Mouse (Mus musculus) stomach, embryonic 14.5 days (tissue): ENCODE results near the gene Sec62. TPM values are rescaled to one million over a fixed set of nuclear protein-coding genes. Genes with fewer than 3 reads are reported as not detected.
"Not testable (repeated sequence)": the region's sequence is repeated elsewhere in the genome, so short reads cannot be mapped to it uniquely, and the experiment has no call there.

Source experiments
- ATAC-seq: fragments of 200-750 bp; cut with Nextera tagmentation; 2 replicates; pipeline ENCODE4 v1.8.0; 2017; ENCODE audit warnings: low read depth, moderate TSS enrichment; ENCODE audit not compliant: insufficient number of reproducible peaks, insufficient read depth, low FRiP score
- H3K27ac ChIP-seq: fragments of 300-500 bp; sonication (generic); 2 replicates; pipeline ENCODE4 v1.5.1; 2014; ENCODE audit warnings: mild to moderate bottlenecking, low read length, moderate library complexity, mixed read lengths
- H3K27me3 ChIP-seq: fragments of 300-500 bp; sonication (generic); 2 replicates; pipeline ENCODE4 v1.6.1; 2014; ENCODE audit warnings: low read length, control low read depth, mixed read lengths; ENCODE audit not compliant: control insufficient read depth, insufficient read depth
- H3K36me3 ChIP-seq: fragments of 300-500 bp; sonication (generic); 2 replicates; pipeline ENCODE4 v1.6.1; 2014; ENCODE audit warnings: mild to moderate bottlenecking, control low read depth, low read length, moderate library complexity, mixed read lengths; ENCODE audit not compliant: control insufficient read depth, insufficient read depth
- H3K4me1 ChIP-seq: fragments of 300-500 bp; sonication (generic); 2 replicates; pipeline ENCODE4 v1.6.1; 2014; ENCODE audit warnings: low read length, control low read depth, mixed read lengths; ENCODE audit not compliant: control insufficient read depth, insufficient read depth
- H3K4me2 ChIP-seq: fragments of 300-500 bp; sonication (generic); replicated peaks from 2 replicates; pipeline ENCODE4 v1.6.1; 2014; ENCODE audit warnings: low read depth, low read length, control low read depth
- H3K4me3 ChIP-seq: fragments of 300-500 bp; sonication (generic); 2 replicates; pipeline ENCODE4 v1.5.1; 2014; ENCODE audit warnings: low read depth, low read length, control low read depth
- H3K9ac ChIP-seq: fragments of 300-500 bp; sonication (generic); replicated peaks from 2 replicates; pipeline ENCODE4 v1.6.1; 2014; ENCODE audit warnings: low read depth, mild to moderate bottlenecking, control low read depth, low read length, moderate library complexity, mixed read lengths
- H3K9me3 ChIP-seq: fragments of 300-500 bp; sonication (generic); 2 replicates; pipeline ENCODE4 v1.6.1; 2016; ENCODE audit warnings: low read depth, low read length, control low read depth; ENCODE audit not compliant: control insufficient read depth
- WGBS: fragments of 180-500 bp; shearing (Covaris S2); extraction: QIAGEN DNeasy Blood & Tissue Kit; methylation state at CpG from one replicate; pipeline ENCODE4 v1.1.7; 2014; 5-methylcytosine and 5-hydroxymethylcytosine counted together
- polyA plus RNA-seq: library from polyadenylated mRNA; unstranded; fragments of >200 nt; fragmentation: Nextera tagmentation; extraction: Ambion mirVana; gene quantifications from 2 replicates; pipeline ENCODE4 v1.2.1, GENCODE M21; 2014

Sec62 gene
- polyA plus RNA-seq, 1 experiment from 2014 or later, result 101 TPM

GRCm38 (mm10) chr3:30851422-30851821 lies 58.7 kb downstream of the Sec62 start:
- ATAC-seq, result no peak
- Histone ChIP-seq H3K36me3 (no peaks in the 10 kb centered on the region), H3K9ac (no peak overlapping the region), H3K27me3 (no peaks in the 10 kb centered on the region), H3K27ac (no peak overlapping the region), H3K4me3 (no peak overlapping the region), H3K9me3 (no peaks in the 10 kb centered on the region), H3K4me2 (no peak overlapping the region), H3K4me1 (no peaks in the 10 kb centered on the region; the same call in 1 of the 2 replicates)
- WGBS, result 77% methylated on average over 6 of the region's 6 CpGs

GRCm38 (mm10) chr3:30853596-30853995 lies 60.9 kb downstream of the Sec62 start:
- ATAC-seq, result no peak

GRCm38 (mm10) chr3:30855604-30856458 lies 63.2 kb downstream of the Sec62 start, which contains the start of gene Gpr160:
TSS of gene Gpr160 (plus strand) at chr3:30855950.
- peak within 1 kb of the TSS; percentile 33; the same call in 1 of the 2 replicates for H3K9ac ChIP-seq
- H3K27me3 ChIP-seq, result no peaks in the 10 kb centered on the region
- no peaks in the 10 kb centered on the region for H3K9me3 ChIP-seq
- no peaks in the 10 kb centered on the region; the same call in 1 of the 2 replicates for H3K4me1 ChIP-seq
- peak within 1 kb of the TSS; percentile 58 for H3K4me3 ChIP-seq
- no peak within 1 kb of the TSS for H3K27ac ChIP-seq
- peak; percentile 90 for ATAC-seq
- WGBS, result under 1% methylated on average over 74 of the region's 75 CpGs
- no peaks in the 10 kb centered on the region for H3K36me3 ChIP-seq
- H3K4me2 ChIP-seq, result peak within 1 kb of the TSS; percentile 97

More at GRCm38 (mm10) chr3:30853596-30853995, 60.9 kb downstream of the Sec62 start:
- H3K4me2 ChIP-seq, result no peak overlapping the region
- H3K9ac ChIP-seq, result no peak overlapping the region
- no peaks in the 10 kb centered on the region for H3K27me3 ChIP-seq
- H3K4me1 ChIP-seq, result no peaks in the 10 kb centered on the region; the same call in 1 of the 2 replicates
- H3K9me3 ChIP-seq, result no peaks in the 10 kb centered on the region
- H3K4me3 ChIP-seq, result no peak overlapping the region
- no peaks in the 10 kb centered on the region for H3K36me3 ChIP-seq
- no peak overlapping the region for H3K27ac ChIP-seq
- 84% methylated on average over 5 of the region's 5 CpGs for WGBS

- WGBS, result 90% methylated on average over 8 of the region's 8 CpGs
- not testable (repeated sequence) for H3K27me3 ChIP-seq, H3K4me1 ChIP-seq, H3K9me3 ChIP-seq, H3K4me2 ChIP-seq, H3K27ac ChIP-seq, ATAC-seq, H3K36me3 ChIP-seq, H3K4me3 ChIP-seq, H3K9ac ChIP-seq
Observed at GRCm38 (mm10) chr3:30859599-30859998, 66.9 kb downstream of the Sec62 start.

- H3K4me3 ChIP-seq, result no peak overlapping the region
- 80% methylated on average over 4 of the region's 4 CpGs for WGBS
- no peaks in the 10 kb centered on the region for H3K27me3 ChIP-seq
- no peak overlapping the region for H3K9ac ChIP-seq
- H3K9me3 ChIP-seq, result no peaks in the 10 kb centered on the region
- ATAC-seq, result no peak
- no peak overlapping the region for H3K27ac ChIP-seq
- no peak overlapping the region for H3K4me2 ChIP-seq
- no peaks in the 10 kb centered on the region for H3K4me1 ChIP-seq
- no peaks in the 10 kb centered on the region for H3K36me3 ChIP-seq
Observed at GRCm38 (mm10) chr3:30860705-30861104, 68.0 kb downstream of the Sec62 start.

GRCm38 (mm10) chr3:30863712-30864435 lies 71.2 kb downstream of the Sec62 start:
- no peaks in the 10 kb centered on the region for H3K27me3 ChIP-seq
- WGBS, result 62% methylated on average over 5 of the region's 5 CpGs
- no peak overlapping the region for H3K4me2 ChIP-seq
- no peak for ATAC-seq
- no peaks in the 10 kb centered on the region for H3K36me3 ChIP-seq
- no peak overlapping the region for H3K9ac ChIP-seq
- H3K27ac ChIP-seq, result no peak overlapping the region
- H3K4me1 ChIP-seq, result no peaks in the 10 kb centered on the region
- no peaks in the 10 kb centered on the region for H3K9me3 ChIP-seq
- no peak overlapping the region for H3K4me3 ChIP-seq

- no peaks in the 10 kb centered on the region for H3K9me3 ChIP-seq
- no peak for ATAC-seq
- no peaks in the 10 kb centered on the region for H3K36me3 ChIP-seq
- H3K27me3 ChIP-seq, result no peaks in the 10 kb centered on the region
- no peak overlapping the region for H3K4me3 ChIP-seq
- H3K9ac ChIP-seq, result no peak overlapping the region
- no peak overlapping the region for H3K27ac ChIP-seq
- H3K4me1 ChIP-seq, result no peaks in the 10 kb centered on the region
- WGBS, result 75% methylated on average over 1 of the region's 1 CpGs
- no peak overlapping the region for H3K4me2 ChIP-seq
Observed at GRCm38 (mm10) chr3:30864640-30865039, 72.0 kb downstream of the Sec62 start.

- Histone ChIP-seq H3K4me1 (no peaks in the 10 kb centered on the region), H3K27ac (no peak overlapping the region), H3K9ac (no peak overlapping the region), H3K27me3 (no peaks in the 10 kb centered on the region), H3K4me2 (no peak overlapping the region), H3K9me3 (no peaks in the 10 kb centered on the region), H3K36me3 (no peaks in the 10 kb centered on the region), H3K4me3 (no peak overlapping the region)
- 70% methylated on average over 5 of the region's 5 CpGs for WGBS
- no peak for ATAC-seq
Observed at GRCm38 (mm10) chr3:30868176-30868575, 75.5 kb downstream of the Sec62 start.
